ENCODE assay signal across 26 mouse cellular contexts in the genomic region with DNA sequence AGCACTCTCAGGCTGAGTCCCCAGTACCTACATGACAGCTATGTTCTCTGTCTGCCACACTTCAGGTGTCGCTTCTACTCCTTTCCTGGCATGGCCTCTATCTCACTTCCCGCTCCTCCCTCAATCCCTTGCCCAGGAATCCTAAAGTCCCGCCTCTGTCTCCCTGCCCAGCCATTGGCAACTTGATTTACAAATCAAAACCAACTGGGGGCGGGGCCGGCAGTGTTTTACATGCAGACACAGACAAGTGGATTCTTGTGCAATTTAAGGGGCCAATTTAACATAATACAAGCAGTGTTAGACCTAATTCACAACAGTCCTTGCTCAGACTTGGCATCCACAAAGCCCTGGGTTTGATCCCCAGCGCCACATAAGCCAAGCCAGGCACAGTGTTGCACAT. TPM values are rescaled to one million over a fixed set of nuclear protein-coding genes. Genes with fewer than 3 reads are reported as not detected.
"Had no signal": no experiment of that assay in that cellular context is flagged by ENCODE, and none has a peak within 500 bp of the region (broad histone marks: within the 10 kb centered on the region; RNA-seq: fewer than 3 reads in every experiment).

No protein-coding gene starts in this region.

- H3K27ac ChIP-seq: lung, embryonic 15.5 days; macrophage; midbrain, embryonic 13.5 days; midbrain, embryonic 15.5 days; neural tube, embryonic 12.5 days had no signal

- H3K27me3 ChIP-seq: lung, embryonic 15.5 days; midbrain, embryonic 13.5 days; midbrain, embryonic 15.5 days; neural tube, embryonic 12.5 days had no signal

- H3K4me2 ChIP-seq: lung, embryonic 15.5 days; midbrain, embryonic 11.5 days; midbrain, embryonic 13.5 days; midbrain, embryonic 15.5 days; neural tube, embryonic 12.5 days had no signal

- DNase-seq: lung, adult 2 months; lung, postnatal 14 days; lung, postnatal 36 days; retina, postnatal 1 day; right cerebral cortex, adult 18-20 months; right cerebral cortex, postnatal 25 days; right cerebral cortex, postnatal 4 days; spleen, adult 18-20 months; thymus, adult 18-20 months; thymus, postnatal 14 days; thymus, postnatal 36 days had no signal

- H3K9me3 ChIP-seq: lung, embryonic 15.5 days; megakaryocyte, embryonic 14.5 days; midbrain, embryonic 13.5 days; midbrain, embryonic 15.5 days; neural tube, embryonic 12.5 days had no signal

- ATAC-seq: lung, postnatal 0 days; midbrain, embryonic 13.5 days; midbrain, embryonic 15.5 days had no signal

- H3K36me3 ChIP-seq: lung, embryonic 15.5 days; midbrain, embryonic 13.5 days; midbrain, embryonic 15.5 days; neural tube, embryonic 12.5 days had no signal

- H3K9ac ChIP-seq: lung, embryonic 15.5 days; midbrain, embryonic 13.5 days; midbrain, embryonic 15.5 days; neural tube, embryonic 12.5 days had no signal

- H3K4me3 ChIP-seq: lung, embryonic 15.5 days; megakaryocyte, embryonic 14.5 days; midbrain, embryonic 13.5 days; midbrain, embryonic 15.5 days; neural tube, embryonic 12.5 days had no signal

RNA-seq across cellular contexts. Expression of a gene that starts 39.1 kb away (rescaled TPM):
- total RNA-seq: megakaryocyte progenitor cell, adult 5-6 weeks; midbrain, postnatal 0 days; monocyte, adult 5-6 weeks had no signal
- polyA plus RNA-seq: lung, adult 2 months; lung, embryonic 15.5 days; lung, postnatal 0 days; macrophage; midbrain, embryonic 11.5 days; midbrain, embryonic 13.5 days; midbrain, embryonic 15.5 days; midbrain, postnatal 0 days; neural tube, embryonic 12.5 days; neural tube, embryonic 14.5 days; small intestine, adult 2 months; stomach, embryonic 14.5 days; stomach, embryonic 16.5 days had no signal
